Mouse (Mus musculus): ENCODE results near the gene Enpp6. TPM values are rescaled to one million over a fixed set of nuclear protein-coding genes. Genes with fewer than 3 reads are reported as not detected.
A peak's percentile ranks its signal among the peaks of the same experiment; 100 is the strongest.
"Not testable (repeated sequence)": the region's sequence is repeated elsewhere in the genome, so short reads cannot be mapped to it uniquely, and the experiment has no call there.

Enpp6 gene
- total RNA-seq, 2 experiments from 2014 or later = not detected

DNA sequence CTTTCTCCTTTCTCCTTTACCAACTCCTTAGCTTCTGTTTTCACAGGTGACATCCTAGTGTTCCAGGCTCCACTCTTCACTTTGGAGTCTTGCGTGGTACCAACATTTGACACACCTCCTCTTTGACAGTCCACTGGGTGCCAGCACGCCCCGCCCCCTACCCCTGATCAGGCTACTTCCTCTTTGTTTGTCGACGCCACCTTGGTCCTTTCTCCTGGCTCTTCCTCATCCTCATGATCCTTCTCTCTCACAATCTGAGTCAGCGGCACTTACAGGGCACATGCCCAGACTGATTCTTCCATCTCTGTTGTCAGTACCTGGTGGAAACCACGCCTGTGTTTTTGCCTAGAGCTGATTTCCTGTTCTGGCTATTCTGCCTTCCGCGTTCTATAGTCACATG, 5.9 kb downstream of the Enpp6 start:
- peak; percentile 47 for ATAC-seq (ENCODE audit: poor library complexity, severe bottlenecking)

- no peak for ATAC-seq (ENCODE audit: poor library complexity, severe bottlenecking)
These were observed 9.4 kb downstream of the Enpp6 start for GRCm38 (mm10) chr8:46995931-46996664.

- ATAC-seq (ENCODE audit: poor library complexity, severe bottlenecking) = no peak
These were observed 19.0 kb downstream of the Enpp6 start for GRCm38 (mm10) chr8:47005676-47006075.

- ATAC-seq (ENCODE audit: poor library complexity, severe bottlenecking) = no peak
These were observed 20.1 kb downstream of the Enpp6 start for GRCm38 (mm10) chr8:47006785-47007184.

GRCm38 (mm10) chr8:47008220-47008773, 21.6 kb downstream of the Enpp6 start:
- no peak for ATAC-seq (ENCODE audit: poor library complexity, severe bottlenecking)

GRCm38 (mm10) chr8:47016268-47016946, 29.7 kb downstream of the Enpp6 start:
- peak; percentile 71 for ATAC-seq (ENCODE audit: poor library complexity, severe bottlenecking)

DNA sequence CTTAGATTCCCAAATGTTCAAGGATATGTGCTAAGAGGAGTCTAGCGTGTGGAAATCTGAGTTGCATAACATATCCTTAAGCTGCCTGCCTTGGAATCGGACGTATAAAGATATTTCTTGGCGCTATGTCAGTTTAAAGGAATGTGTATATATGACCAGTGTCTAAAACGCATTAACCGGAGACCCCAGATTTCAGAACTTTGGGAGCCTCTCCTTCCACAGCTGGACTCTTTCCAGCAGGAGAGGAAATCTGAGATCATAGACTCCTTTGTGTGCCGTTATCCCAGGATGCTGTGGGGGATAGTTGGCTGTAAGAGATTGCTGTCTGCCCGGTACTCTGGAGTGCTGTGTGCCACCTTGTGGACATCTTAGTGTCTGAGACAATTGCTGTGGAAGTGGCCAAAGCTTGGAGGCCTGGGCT, 34.5 kb downstream of the Enpp6 start:
- no peak for ATAC-seq (ENCODE audit: poor library complexity, severe bottlenecking)

GRCm38 (mm10) chr8:47024612-47025011, 37.9 kb downstream of the Enpp6 start:
- ATAC-seq (ENCODE audit: poor library complexity, severe bottlenecking) = no peak

GRCm38 (mm10) chr8:47026841-47027490, 40.3 kb downstream of the Enpp6 start:
- no peak for ATAC-seq (ENCODE audit: poor library complexity, severe bottlenecking)

- ATAC-seq (ENCODE audit: poor library complexity, severe bottlenecking) = no peak
These were observed 41.8 kb downstream of the Enpp6 start for GRCm38 (mm10) chr8:47028474-47028873.

DNA sequence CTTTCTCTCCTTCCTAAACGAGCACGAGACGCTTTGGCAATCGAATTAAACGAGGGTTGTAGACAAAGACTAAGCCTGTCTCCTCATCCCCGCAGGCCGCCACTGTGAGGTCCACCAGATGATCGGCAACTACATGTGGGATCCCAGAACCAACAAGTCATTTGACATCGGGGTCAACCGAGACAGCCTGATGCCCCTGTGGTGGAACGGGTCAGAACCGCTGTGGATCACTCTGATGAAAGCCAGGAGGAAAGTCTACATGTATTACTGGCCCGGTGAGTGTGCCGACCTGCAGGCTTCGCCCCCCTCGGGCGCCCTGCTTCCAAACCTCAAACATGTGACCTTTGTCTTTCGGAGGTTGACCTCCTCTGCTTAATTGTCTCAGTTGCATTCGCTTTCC, 43.6 kb downstream of the Enpp6 start:
- no peak for ATAC-seq (ENCODE audit: poor library complexity, severe bottlenecking)

- ATAC-seq (ENCODE audit: poor library complexity, severe bottlenecking) = no peak
These were observed 45.4 kb downstream of the Enpp6 start for GRCm38 (mm10) chr8:47032081-47032480.

- no peak for ATAC-seq (ENCODE audit: poor library complexity, severe bottlenecking)
These were observed 47.3 kb downstream of the Enpp6 start for GRCm38 (mm10) chr8:47033976-47034375.

DNA sequence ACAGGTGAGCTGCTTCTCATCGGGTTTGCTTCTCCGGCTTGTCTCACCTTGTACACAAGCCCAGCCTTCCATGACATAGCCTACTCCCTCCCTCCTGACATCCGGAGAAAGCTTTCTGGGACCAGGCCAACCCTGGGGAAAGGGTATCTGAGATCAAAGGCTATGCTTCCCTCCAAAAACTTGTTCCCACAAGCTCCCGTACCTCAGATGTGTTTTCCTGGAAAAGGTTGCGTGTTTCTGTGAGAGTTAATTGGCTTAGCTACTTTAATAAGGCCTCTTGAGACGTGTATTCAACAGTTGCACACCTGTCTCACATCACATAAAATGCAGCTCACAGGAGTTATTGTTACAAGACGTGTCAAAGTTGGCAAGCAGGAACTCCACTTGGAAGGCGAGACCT, 49.8 kb downstream of the Enpp6 start:
- ATAC-seq (ENCODE audit: poor library complexity, severe bottlenecking) = no peak

GRCm38 (mm10) chr8:47037405-47037804, 50.7 kb downstream of the Enpp6 start:
- no peak for ATAC-seq (ENCODE audit: poor library complexity, severe bottlenecking)

DNA sequence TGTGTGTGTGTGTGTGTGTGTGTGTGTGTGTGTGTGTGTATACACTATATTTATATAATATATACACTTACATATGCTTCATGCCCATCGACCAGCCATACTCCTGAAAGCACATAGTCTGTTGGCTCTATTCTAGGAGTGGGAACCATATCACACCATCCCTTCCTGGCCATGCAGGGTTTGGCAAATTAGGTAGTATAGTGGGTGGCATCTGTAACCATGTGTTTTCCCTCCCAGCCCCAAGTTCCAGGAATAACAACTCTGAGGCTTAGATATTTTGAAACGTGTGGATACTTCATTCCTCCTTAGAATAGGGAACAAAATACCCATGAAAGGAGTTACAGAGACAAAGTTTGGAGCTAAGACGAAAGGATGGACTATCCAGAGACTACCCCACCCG, 53.5 kb downstream of the Enpp6 start:
- ATAC-seq (ENCODE audit: poor library complexity, severe bottlenecking) = not testable (repeated sequence)

- ATAC-seq (ENCODE audit: poor library complexity, severe bottlenecking) = no peak
These were observed 59.7 kb downstream of the Enpp6 start for GRCm38 (mm10) chr8:47046340-47046739.

- ATAC-seq (ENCODE audit: poor library complexity, severe bottlenecking) = no peak
These were observed 60.5 kb downstream of the Enpp6 start for GRCm38 (mm10) chr8:47047146-47047545.

DNA sequence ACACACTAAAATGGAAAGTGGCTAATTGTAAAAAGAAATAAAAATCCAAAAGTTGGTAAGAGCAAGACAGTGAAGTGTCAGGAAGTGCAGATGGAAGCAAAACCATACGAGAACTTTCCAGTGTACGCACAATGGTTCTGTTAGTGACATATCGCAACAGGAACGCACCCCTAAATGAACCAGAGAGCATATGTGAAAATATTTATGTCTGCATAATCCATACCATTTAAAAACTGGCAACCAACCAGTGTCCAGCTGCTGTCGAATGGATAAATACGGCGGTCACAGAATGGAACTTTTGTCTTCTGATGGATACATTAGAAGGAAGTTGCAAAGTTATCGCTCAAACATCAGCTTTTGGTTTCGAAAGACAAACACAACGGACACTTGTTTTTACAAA, 61.9 kb downstream of the Enpp6 start:
- ATAC-seq (ENCODE audit: poor library complexity, severe bottlenecking) = no peak

GRCm38 (mm10) chr8:47052643-47053042, 66.0 kb downstream of the Enpp6 start:
- ATAC-seq (ENCODE audit: poor library complexity, severe bottlenecking) = no peak

- ATAC-seq (ENCODE audit: poor library complexity, severe bottlenecking) = no peak
These were observed 69.4 kb downstream of the Enpp6 start for GRCm38 (mm10) chr8:47056086-47056485.

- no peak for ATAC-seq (ENCODE audit: poor library complexity, severe bottlenecking)
These were observed 71.8 kb downstream of the Enpp6 start for GRCm38 (mm10) chr8:47058526-47058925.

Data from megakaryocyte, adult 5-6 weeks (primary cell).